Mouse (Mus musculus) lung, postnatal 36 days (tissue): ENCODE data around the gene Sap30bp.
A peak's percentile ranks its signal among the peaks of the same experiment; 100 is the strongest.

Experiments used
- DNase-seq: peaks from one replicate; pipeline ENCODE4 v3.0.0; 2022; ENCODE audit warnings: mixed read lengths

Gene Sap30bp

GRCm38 (mm10) chr11:115959018-115959417 lies 25.9 kb downstream of the Sap30bp start:
- no peak for DNase-seq

- DNase-seq, result no peak
These were observed 29.8 kb downstream of the Sap30bp start for GRCm38 (mm10) chr11:115962651-115963412.

DNA sequence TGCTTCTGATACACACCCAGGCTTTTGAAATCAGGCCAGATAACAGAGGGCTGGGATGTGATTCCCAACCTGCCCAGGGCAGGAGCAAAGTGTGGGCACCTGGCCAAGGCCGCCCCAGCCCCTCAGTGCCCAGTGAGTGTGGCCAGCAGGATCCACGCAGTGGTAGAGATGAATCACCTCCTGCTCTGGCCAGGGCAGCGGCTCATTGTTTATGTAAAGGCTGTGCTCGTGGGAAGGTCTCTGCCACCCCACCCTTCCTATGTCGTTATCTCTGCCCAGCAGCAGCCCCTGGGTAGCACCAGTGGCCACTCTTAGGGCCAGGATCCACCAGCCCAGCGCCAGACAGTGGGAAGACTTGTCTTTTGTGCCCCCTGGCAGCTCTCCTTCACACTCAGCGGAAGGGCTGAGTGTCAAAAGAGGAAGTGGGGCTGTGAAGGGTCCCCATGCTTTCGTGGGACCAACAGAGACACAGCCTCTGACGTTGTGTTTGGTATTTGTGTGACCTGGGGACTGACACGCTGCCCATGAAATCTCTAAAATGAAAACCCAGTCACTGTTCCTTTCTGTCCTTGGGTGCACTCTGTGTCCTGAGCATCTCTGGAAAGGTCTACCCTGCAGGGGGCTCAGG lies 32.0 kb downstream of the Sap30bp start:
- peak; percentile 89 for DNase-seq

- peak; percentile 15 for DNase-seq
These were observed 35.8 kb downstream of the Sap30bp start for GRCm38 (mm10) chr11:115968731-115969405.

DNA sequence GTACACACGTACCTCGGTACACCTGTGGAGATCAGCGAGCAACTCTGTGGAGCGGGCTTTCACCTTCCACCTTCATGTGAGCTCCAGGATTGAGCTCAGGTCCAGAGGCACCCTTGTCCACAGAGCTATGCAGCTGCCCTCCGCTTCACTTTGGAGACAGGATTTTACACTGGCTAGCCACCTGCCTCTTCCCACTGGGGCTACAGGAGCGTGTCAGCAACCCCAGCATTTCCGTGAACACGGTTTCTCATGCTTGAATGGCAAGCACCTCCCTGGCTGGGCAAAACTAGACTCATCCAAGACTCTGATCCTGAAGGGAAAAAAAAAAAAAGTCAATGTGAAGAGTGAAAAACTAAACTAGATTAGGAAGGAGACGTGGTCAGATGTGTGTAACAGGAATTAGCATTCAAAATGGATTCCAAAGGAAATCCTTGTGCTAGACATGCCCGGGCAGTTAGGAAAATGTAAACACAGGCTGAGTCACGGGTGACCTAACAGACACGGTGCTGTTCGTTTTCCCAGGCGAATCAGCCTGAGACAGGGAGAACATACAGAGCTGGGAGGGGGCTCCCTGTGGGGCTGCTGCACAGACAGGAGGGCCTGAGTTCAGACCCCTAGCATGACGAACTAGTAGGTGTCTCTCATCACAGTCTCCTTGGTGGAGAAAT lies 37.1 kb downstream of the Sap30bp start:
- DNase-seq, result no peak

DNA sequence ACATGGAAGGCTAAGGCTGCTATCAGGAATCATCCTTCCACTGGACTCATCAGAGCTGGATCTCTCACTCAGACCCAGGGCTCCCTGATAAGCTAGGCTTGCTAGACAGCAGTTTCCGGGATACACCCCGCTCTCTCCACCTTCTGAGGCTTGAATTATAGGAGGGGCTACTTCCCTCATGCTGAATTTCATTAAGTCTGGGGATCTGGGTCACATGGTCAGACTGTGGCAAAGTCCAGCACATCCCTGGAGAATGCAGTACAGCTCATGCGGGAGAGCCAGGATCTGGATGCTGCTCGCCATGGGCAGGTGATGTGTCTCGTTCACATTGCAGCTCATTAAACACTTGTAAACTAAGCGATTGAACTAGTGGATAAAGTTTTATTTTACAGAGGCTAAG lies 37.9 kb downstream of the Sap30bp start:
- no peak for DNase-seq

DNA sequence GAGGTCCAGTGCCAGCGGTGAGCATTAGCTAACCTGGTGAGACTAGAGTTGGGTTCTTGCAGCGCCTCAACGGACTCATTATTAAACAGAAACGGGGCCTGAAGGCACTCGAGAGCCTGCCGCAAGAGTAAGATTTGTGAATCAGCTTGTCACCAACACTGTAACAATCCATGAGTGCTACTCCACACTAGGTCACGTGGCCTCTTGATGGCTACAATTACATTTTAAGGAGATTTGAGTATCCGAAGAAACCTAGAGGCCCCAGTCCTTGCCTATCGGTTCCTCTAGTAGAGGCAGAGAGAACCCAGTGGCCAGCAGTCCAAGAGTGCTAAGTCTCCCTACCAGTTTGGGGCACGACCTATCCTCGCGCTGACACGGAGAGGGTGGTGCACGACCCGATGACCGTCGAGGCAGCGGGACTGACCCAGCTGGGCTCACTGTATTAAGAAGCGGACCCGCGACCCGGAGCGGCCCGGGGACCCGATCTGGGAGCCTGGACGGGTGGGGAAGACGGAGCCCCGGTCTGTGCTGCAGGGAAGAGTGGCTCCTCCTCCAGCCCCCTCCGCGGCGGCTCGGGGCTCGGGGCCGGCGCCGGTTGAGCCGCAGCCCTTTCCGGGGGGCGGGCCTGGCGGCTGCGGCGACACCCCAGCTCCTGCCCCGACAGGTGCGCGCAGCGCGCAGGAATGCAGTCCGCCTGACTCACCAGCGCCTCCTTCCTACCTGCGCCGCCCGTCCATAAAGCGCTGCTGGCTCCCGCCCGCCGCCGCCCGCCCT lies 41.4 kb downstream of the Sap30bp start, which contains the start of gene Itgb4:
TSS of gene Itgb4 (plus strand) at position 401 of the 774 bp plus-strand sequence.
- peak; percentile 90 for DNase-seq

DNA sequence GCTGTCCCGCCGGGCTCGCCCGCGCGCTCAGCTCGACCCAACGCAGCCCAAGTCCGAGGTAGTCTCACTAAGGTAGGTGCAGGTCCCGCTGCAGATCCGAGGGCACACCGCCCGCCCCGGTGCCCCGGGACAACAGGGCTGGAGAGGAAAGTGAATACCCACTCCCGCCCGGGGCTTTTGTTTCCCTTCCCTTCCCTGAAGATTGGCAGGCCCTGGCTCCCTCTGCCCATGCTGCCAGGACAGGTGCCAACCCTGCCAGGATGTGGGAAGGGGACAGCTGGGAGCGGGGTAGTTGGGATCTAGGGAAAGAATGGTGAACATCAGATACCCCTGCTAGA lies 42.0 kb downstream of the Sap30bp start:
- DNase-seq, result no peak

DNA sequence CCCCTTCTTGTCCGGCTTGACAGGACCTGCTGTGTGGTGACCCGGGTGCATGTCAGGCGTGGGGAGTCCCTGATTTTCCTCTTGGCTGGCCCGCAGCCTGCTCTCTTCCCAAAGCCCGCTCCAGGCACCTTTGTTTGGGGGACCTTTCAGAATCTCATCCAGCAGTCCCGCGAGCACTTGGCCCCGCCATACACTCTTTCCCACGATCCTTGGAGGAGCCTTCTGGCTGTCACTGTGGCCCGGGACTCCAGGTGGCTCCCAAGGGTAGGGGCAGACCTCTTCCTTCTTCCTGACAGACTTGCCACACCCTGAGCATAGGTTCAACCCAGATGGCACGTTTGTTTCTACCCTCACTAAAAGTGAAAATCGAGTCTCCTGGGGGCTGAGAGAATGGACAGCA lies 42.5 kb downstream of the Sap30bp start:
- DNase-seq, result no peak

- DNase-seq, result no peak
These were observed 49.4 kb downstream of the Sap30bp start for GRCm38 (mm10) chr11:115982472-115982871.

GRCm38 (mm10) chr11:115983291-115983690 lies 50.2 kb downstream of the Sap30bp start:
- DNase-seq, result no peak

DNA sequence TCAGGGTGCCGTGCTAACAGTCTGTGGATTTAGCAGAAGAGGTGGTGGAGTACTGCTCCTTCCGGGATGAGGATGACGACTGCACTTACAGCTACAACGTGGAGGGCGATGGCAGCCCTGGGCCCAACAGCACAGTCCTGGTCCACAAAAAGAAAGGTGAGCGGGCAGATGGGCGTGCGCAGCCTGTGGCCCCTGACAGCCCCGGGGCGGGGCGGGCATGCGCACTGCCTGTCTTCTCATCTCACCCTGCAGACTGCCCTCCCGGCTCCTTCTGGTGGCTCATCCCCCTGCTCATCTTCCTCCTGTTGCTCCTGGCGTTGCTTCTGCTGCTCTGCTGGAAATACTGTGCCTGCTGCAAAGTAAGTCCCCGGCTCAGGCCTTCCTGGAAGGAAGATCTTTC lies 56.6 kb downstream of the Sap30bp start:
- DNase-seq, result no peak

GRCm38 (mm10) chr11:115992098-115992497 lies 59.0 kb downstream of the Sap30bp start:
- DNase-seq, result no peak

DNA sequence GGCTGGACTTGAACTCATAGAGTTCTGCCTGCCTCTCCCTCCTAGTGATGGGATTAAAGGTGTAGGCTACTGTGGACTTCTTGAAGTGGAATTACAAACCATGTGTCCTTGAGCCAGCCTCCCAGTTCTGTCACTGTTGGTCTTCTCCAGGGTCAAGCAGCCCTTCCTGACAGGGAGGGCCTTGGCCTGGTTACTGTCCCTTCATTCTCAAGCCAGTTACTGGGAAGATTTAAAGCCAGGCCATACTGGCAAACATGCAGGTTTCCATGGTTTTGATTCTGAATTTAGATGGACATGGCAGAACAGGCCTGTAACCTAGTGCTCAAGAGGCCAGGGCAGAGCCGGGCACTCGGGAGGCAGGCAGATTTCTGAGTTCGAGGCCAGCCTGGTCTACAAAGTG lies 62.2 kb downstream of the Sap30bp start:
- DNase-seq, result no peak

DNA sequence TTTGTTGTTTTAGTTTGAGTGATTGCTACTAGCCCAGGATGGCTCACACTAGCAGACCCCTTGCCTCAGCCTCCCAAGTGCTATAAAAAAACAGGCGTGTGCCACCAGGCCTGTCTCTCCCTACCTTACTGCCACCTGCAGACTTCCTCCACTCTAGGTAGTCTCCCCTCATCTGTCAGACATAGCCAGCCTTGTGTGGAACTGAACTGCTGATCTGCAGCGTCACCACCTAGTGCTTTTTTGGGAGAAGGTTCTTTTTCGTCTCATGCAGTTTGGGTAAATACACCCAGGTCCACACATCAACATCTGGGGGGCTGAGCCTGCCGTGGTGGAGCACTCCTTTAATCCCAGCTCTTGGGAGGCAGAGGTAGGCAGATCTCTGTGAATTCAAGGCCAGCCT lies 64.0 kb downstream of the Sap30bp start:
- DNase-seq, result no peak

DNA sequence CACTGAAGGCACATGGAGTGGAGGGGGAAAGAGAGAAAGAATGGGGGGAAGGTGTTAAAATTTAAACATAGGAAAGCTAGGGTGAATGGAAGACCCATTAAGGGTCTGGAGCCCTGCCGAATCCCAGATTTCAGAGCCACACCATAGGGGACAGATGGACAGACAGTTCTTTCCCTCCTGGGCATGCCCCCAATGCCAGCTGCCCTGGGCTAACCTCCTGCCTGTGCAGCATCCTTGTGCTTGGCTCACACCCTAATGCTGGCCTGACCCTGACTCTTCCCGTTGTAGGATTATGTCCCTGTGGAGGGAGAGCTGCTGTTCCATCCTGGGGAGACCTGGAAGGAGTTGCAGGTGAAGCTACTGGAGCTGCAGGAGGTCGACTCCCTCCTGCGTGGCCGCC lies 64.6 kb downstream of the Sap30bp start:
- no peak for DNase-seq

DNA sequence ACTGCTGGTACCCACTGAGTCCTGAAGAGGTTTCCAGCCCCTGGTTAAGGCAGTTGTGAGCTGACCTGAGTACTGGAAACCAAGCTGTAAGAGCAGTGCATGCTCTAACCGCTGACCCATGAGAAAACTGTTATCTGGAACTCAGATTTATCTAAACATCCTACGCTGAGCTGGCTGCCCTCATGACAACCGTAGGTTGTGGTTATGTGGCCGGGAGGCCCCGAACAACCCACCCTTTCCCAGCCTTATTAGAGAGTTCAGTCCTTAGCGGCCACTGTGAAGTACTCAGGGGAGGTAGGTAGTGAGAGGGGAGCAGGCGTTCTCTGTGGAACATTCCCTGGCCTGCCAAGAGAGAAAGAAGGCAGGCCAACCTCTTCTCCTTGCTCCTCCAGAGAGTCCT lies 65.9 kb downstream of the Sap30bp start:
- DNase-seq, result no peak

- DNase-seq, result peak; percentile 92
These were observed 66.6 kb downstream of the Sap30bp start for GRCm38 (mm10) chr11:115999538-116000143.

GRCm38 (mm10) chr11:116000607-116001006 lies 67.5 kb downstream of the Sap30bp start:
- DNase-seq, result no peak

- DNase-seq, result no peak
These were observed 68.6 kb downstream of the Sap30bp start for GRCm38 (mm10) chr11:116001725-116002124.

- no peak for DNase-seq
These were observed 69.8 kb downstream of the Sap30bp start for GRCm38 (mm10) chr11:116002894-116003293.

GRCm38 (mm10) chr11:116004186-116004823 lies 71.2 kb downstream of the Sap30bp start:
- DNase-seq, result no peak
